Mouse (Mus musculus) monocyte, adult 59 days (primary cell): ENCODE results near the gene Sgo1. TPM values are rescaled to one million over a fixed set of nuclear protein-coding genes. Genes with fewer than 3 reads are reported as not detected.

ENCODE experiments used
- total RNA-seq, 2 experiments: library from RNA; stranded (reverse); gene quantifications; one replicate each; pipeline ENCODE4 v1.2.4; 2023

The Sgo1 gene
- under 1 TPM; 0.18 to 0.21 TPM for total RNA-seq

GRCm38 (mm10) chr17:53688877-53689802 lies at the start of gene Sgo1:
Gene Sgo1, minus strand, starts transcription at chr17:53689333.

Other genes starting within 250 kb of the Sgo1 start
- under 1 TPM; 0.13 to 0.33 TPM for gene Efhb, start 226.0 kb downstream of the Sgo1 start, total RNA-seq
- gene Rab5a, start 210.1 kb downstream of the Sgo1 start, total RNA-seq = 100 to 1,000 TPM in 1 of 2 experiments, 10 to 100 TPM in 1; 97.1 to 102 TPM
- not detected for gene Pp2d1, start 149.9 kb downstream of the Sgo1 start, total RNA-seq
- 10 to 100 TPM; 57.5 to 63.1 TPM for gene Kat2b, start 122.5 kb downstream of the Sgo1 start, total RNA-seq
- gene Sult1c2, start 157.0 kb upstream of the Sgo1 start, total RNA-seq = not detected